Mouse (Mus musculus) G1E (cell line): ENCODE measurements around the gene Ankrd23.

Experiments used
- CTCF ChIP-seq: IDR thresholded peaks from 2 replicates; pipeline ENCODE4 v1.5.1; 2012; ENCODE audit warnings: low read depth, low read length, inconsistent platforms, mixed read lengths
- GATA1 ChIP-seq: IDR thresholded peaks from 2 replicates; pipeline ENCODE4 v1.6.1; 2012; ENCODE audit warnings: borderline replicate concordance, low read length, inconsistent platforms, mixed read lengths

DNA sequence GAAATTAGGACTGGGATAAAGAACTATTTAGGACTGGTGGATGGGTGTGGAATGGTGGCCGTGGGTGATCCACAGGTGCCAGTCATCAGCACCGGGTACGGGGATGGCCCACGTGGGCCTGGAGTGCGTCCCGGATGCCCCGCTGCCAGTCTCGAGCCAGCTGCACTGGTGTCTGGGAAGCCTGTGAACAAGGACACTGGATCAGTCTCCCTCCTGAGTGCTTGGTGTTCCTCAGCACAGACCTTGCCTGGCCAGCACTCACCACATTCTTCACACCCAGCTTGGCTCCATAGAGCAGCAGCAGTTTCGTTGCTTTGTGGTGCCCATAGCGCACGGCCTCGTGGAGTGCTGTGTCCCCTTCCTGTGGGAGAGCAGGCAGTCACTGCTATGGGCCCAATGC is 5.2 kb downstream of the Ankrd23 start:
- no peak for TF ChIP-seq CTCF
- TF ChIP-seq GATA1: no peak
